Mouse (Mus musculus) bone marrow, adult 2 months (tissue): ENCODE measurements around the gene Tnfrsf19.

Experiments
- CTCF ChIP-seq: fragments of 200-500 bp; IDR thresholded peaks from 2 replicates; pipeline ENCODE4 v1.5.1; 2011; ENCODE audit warnings: low read length, control low read depth; ENCODE audit not compliant: control insufficient read depth, insufficient read depth
- POLR2A ChIP-seq: fragments of 200-500 bp; IDR thresholded peaks from 2 replicates; pipeline ENCODE4 v1.6.1; 2011; ENCODE audit warnings: low read depth, mild to moderate bottlenecking, control low read depth, low read length, borderline replicate concordance; ENCODE audit not compliant: control insufficient read depth

DNA sequence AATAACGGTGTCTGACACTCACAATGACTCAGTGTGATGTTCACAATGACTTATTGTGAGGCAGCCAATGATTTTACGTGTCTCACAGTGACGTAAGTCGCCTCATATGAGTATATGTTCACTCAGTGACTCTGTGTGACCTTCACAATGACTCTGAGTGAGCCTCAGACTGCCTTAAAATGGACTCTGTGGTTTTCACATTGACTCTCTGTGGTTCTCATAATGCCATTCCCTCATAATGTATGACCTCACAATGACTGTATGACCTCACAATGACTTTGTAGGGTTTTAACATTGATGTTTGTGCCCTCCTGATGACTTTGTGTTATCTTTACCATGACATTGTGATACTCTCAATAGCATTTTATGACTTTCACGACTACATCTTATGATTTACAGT is 110.6 kb downstream of the Tnfrsf19 start:
- TF ChIP-seq POLR2A (no peak), CTCF (no peak)
